Mouse (Mus musculus): ENCODE results near the gene Net1. TPM values are rescaled to one million over a fixed set of nuclear protein-coding genes. Genes with fewer than 3 reads are reported as not detected.

The Net1 gene
- polyA plus RNA-seq (2015; fragmentation: Nextera tagmentation; extraction: Ambion mirVana) = 11.7 and 12.9 TPM in 2 replicates

GRCm38 (mm10) chr13:3917571-3918311 is at the start of gene Net1, which contains the start of gene Tubal3:
Gene Net1 (minus strand): TSS chr13:3918220.
Gene Tubal3 (plus strand): TSS chr13:3918274.
- peak within 1 kb of the TSS; percentile 80 for H3K4me3 ChIP-seq (ENCODE audit: low read length)
- H3K27me3 ChIP-seq (replicated peaks; ENCODE audit: control insufficient read depth, insufficient read depth, low read length) = no peaks in the 10 kb centered on the region
- no peaks in the 10 kb centered on the region for H3K9me3 ChIP-seq (ENCODE audit: control insufficient read depth, low read length)
- under 1% methylated on average over 52 of the region's 52 CpGs for WGBS
- H3K36me3 ChIP-seq (ENCODE audit: control insufficient read depth, insufficient read depth, low read length) = no peaks in the 10 kb centered on the region
- peak within 1 kb of the TSS; percentile 71 for H3K4me2 ChIP-seq (ENCODE audit: low read length)
- peak within 1 kb of the TSS; percentile 55 for H3K27ac ChIP-seq (ENCODE audit: low read depth, low read length)
- H3K4me1 ChIP-seq (ENCODE audit: control insufficient read depth, insufficient read depth, low read depth, low read length) = peaks cover 4% of the 10 kb centered on the region; the same call in 1 of the 2 replicates
- ATAC-seq = peak; percentile 99
- H3K9ac ChIP-seq (ENCODE audit: low read depth, low read length) = peak within 1 kb of the TSS; percentile 79

GRCm38 (mm10) chr13:3951198-3951914 is 33.3 kb upstream of the Net1 start:
- H3K4me1 ChIP-seq (ENCODE audit: control insufficient read depth, insufficient read depth, low read depth, low read length) = no peaks in the 10 kb centered on the region
- no peak overlapping the region for H3K27ac ChIP-seq (ENCODE audit: low read depth, low read length)
- no peak overlapping the region for H3K4me2 ChIP-seq (ENCODE audit: low read length)
- H3K9me3 ChIP-seq (ENCODE audit: control insufficient read depth, low read length) = no peaks in the 10 kb centered on the region
- H3K27me3 ChIP-seq (replicated peaks; ENCODE audit: control insufficient read depth, insufficient read depth, low read length) = no peaks in the 10 kb centered on the region
- H3K4me3 ChIP-seq (ENCODE audit: low read length) = no peak overlapping the region
- H3K36me3 ChIP-seq (ENCODE audit: control insufficient read depth, insufficient read depth, low read length) = no peaks in the 10 kb centered on the region
- 84% methylated on average over 6 of the region's 6 CpGs for WGBS
- no peak for ATAC-seq
- no peak overlapping the region for H3K9ac ChIP-seq (ENCODE audit: low read depth, low read length)

- Histone ChIP-seq H3K4me2 (ENCODE audit: low read length) (no peak overlapping the region), H3K36me3 (ENCODE audit: control insufficient read depth, insufficient read depth, low read length) (no peaks in the 10 kb centered on the region), H3K4me3 (ENCODE audit: low read length) (no peak overlapping the region), H3K9ac (ENCODE audit: low read depth, low read length) (no peak overlapping the region), H3K27ac (ENCODE audit: low read depth, low read length) (no peak overlapping the region), H3K9me3 (ENCODE audit: control insufficient read depth, low read length) (no peaks in the 10 kb centered on the region), H3K27me3 (replicated peaks; ENCODE audit: control insufficient read depth, insufficient read depth, low read length) (no peaks in the 10 kb centered on the region), H3K4me1 (ENCODE audit: control insufficient read depth, insufficient read depth, low read depth, low read length) (no peaks in the 10 kb centered on the region)
- WGBS = 91% methylated on average over 4 of the region's 4 CpGs
- no peak for ATAC-seq
Observed at GRCm38 (mm10) chr13:3949477-3949876, 31.5 kb upstream of the Net1 start.

GRCm38 (mm10) chr13:3947267-3947666 is 29.2 kb upstream of the Net1 start:
- Histone ChIP-seq H3K4me3 (ENCODE audit: low read length) (no peak overlapping the region), H3K36me3 (ENCODE audit: control insufficient read depth, insufficient read depth, low read length) (no peaks in the 10 kb centered on the region), H3K9ac (ENCODE audit: low read depth, low read length) (no peak overlapping the region), H3K27me3 (replicated peaks; ENCODE audit: control insufficient read depth, insufficient read depth, low read length) (no peaks in the 10 kb centered on the region), H3K4me2 (ENCODE audit: low read length) (no peak overlapping the region), H3K27ac (ENCODE audit: low read depth, low read length) (no peak overlapping the region), H3K4me1 (ENCODE audit: control insufficient read depth, insufficient read depth, low read depth, low read length) (no peaks in the 10 kb centered on the region), H3K9me3 (ENCODE audit: control insufficient read depth, low read length) (no peaks in the 10 kb centered on the region)
- no peak for ATAC-seq
- 90% methylated on average over 4 of the region's 4 CpGs for WGBS

- Histone ChIP-seq H3K27ac (ENCODE audit: low read depth, low read length) (no peak within 1 kb of the TSS), H3K27me3 (replicated peaks; ENCODE audit: control insufficient read depth, insufficient read depth, low read length) (no peaks in the 10 kb centered on the region), H3K4me2 (ENCODE audit: low read length) (no peak within 1 kb of the TSS), H3K9me3 (ENCODE audit: control insufficient read depth, low read length) (no peaks in the 10 kb centered on the region), H3K4me1 (ENCODE audit: control insufficient read depth, insufficient read depth, low read depth, low read length) (no peaks in the 10 kb centered on the region), H3K4me3 (ENCODE audit: low read length) (no peak within 1 kb of the TSS), H3K9ac (ENCODE audit: low read depth, low read length) (no peak within 1 kb of the TSS), H3K36me3 (ENCODE audit: control insufficient read depth, insufficient read depth, low read length) (no peaks in the 10 kb centered on the region)
- 60% methylated on average over 2 of the region's 2 CpGs for WGBS
- no peak for ATAC-seq
Observed at GRCm38 (mm10) chr13:3945249-3945648, 27.2 kb upstream of the Net1 start, which contains the start of gene Ucn3. Gene Ucn3 (minus strand): TSS chr13:3945349.

GRCm38 (mm10) chr13:3944699-3945098 is 26.7 kb upstream of the Net1 start:
- H3K27me3 ChIP-seq (replicated peaks; ENCODE audit: control insufficient read depth, insufficient read depth, low read length) = no peaks in the 10 kb centered on the region
- no peak overlapping the region for H3K4me2 ChIP-seq (ENCODE audit: low read length)
- no peaks in the 10 kb centered on the region for H3K9me3 ChIP-seq (ENCODE audit: control insufficient read depth, low read length)
- H3K9ac ChIP-seq (ENCODE audit: low read depth, low read length) = no peak overlapping the region
- no peak overlapping the region for H3K4me3 ChIP-seq (ENCODE audit: low read length)
- H3K4me1 ChIP-seq (ENCODE audit: control insufficient read depth, insufficient read depth, low read depth, low read length) = no peaks in the 10 kb centered on the region
- 80% methylated on average over 7 of the region's 7 CpGs for WGBS
- H3K36me3 ChIP-seq (ENCODE audit: control insufficient read depth, insufficient read depth, low read length) = no peaks in the 10 kb centered on the region
- ATAC-seq = no peak
- H3K27ac ChIP-seq (ENCODE audit: low read depth, low read length) = no peak overlapping the region

- Histone ChIP-seq H3K4me3 (ENCODE audit: low read length) (no peak overlapping the region), H3K27me3 (replicated peaks; ENCODE audit: control insufficient read depth, insufficient read depth, low read length) (no peaks in the 10 kb centered on the region), H3K4me1 (ENCODE audit: control insufficient read depth, insufficient read depth, low read depth, low read length) (no peaks in the 10 kb centered on the region), H3K36me3 (ENCODE audit: control insufficient read depth, insufficient read depth, low read length) (no peaks in the 10 kb centered on the region), H3K27ac (ENCODE audit: low read depth, low read length) (no peak overlapping the region), H3K9me3 (ENCODE audit: control insufficient read depth, low read length) (no peaks in the 10 kb centered on the region), H3K9ac (ENCODE audit: low read depth, low read length) (no peak overlapping the region), H3K4me2 (ENCODE audit: low read length) (no peak overlapping the region)
- WGBS = 98% methylated on average over 6 of the region's 6 CpGs
- no peak for ATAC-seq
Observed at GRCm38 (mm10) chr13:3926046-3926445, 8.0 kb upstream of the Net1 start.

- no peak for ATAC-seq
- H3K4me3 ChIP-seq (ENCODE audit: low read length) = no peak overlapping the region
- WGBS = 91% methylated on average over 6 of the region's 6 CpGs
Observed at GRCm38 (mm10) chr13:3925632-3926031, 7.6 kb upstream of the Net1 start.

GRCm38 (mm10) chr13:3924483-3924882 is 6.5 kb upstream of the Net1 start:
- no peak overlapping the region for H3K9ac ChIP-seq (ENCODE audit: low read depth, low read length)
- H3K27ac ChIP-seq (ENCODE audit: low read depth, low read length) = no peak overlapping the region
- H3K9me3 ChIP-seq (ENCODE audit: control insufficient read depth, low read length) = no peaks in the 10 kb centered on the region
- H3K4me1 ChIP-seq (ENCODE audit: control insufficient read depth, insufficient read depth, low read depth, low read length) = no peaks in the 10 kb centered on the region
- H3K27me3 ChIP-seq (replicated peaks; ENCODE audit: control insufficient read depth, insufficient read depth, low read length) = no peaks in the 10 kb centered on the region
- no peak for ATAC-seq
- 86% methylated on average over 5 of the region's 5 CpGs for WGBS
- H3K4me2 ChIP-seq (ENCODE audit: low read length) = no peak overlapping the region
- no peaks in the 10 kb centered on the region for H3K36me3 ChIP-seq (ENCODE audit: control insufficient read depth, insufficient read depth, low read length)
- no peak overlapping the region for H3K4me3 ChIP-seq (ENCODE audit: low read length)

More at GRCm38 (mm10) chr13:3925632-3926031, 7.6 kb upstream of the Net1 start:
- H3K4me2 ChIP-seq (ENCODE audit: low read length) = no peak overlapping the region
- no peak overlapping the region for H3K27ac ChIP-seq (ENCODE audit: low read depth, low read length)
- no peak overlapping the region for H3K9ac ChIP-seq (ENCODE audit: low read depth, low read length)
- H3K9me3 ChIP-seq (ENCODE audit: control insufficient read depth, low read length) = no peaks in the 10 kb centered on the region
- H3K4me1 ChIP-seq (ENCODE audit: control insufficient read depth, insufficient read depth, low read depth, low read length) = no peaks in the 10 kb centered on the region
- no peaks in the 10 kb centered on the region for H3K27me3 ChIP-seq (replicated peaks; ENCODE audit: control insufficient read depth, insufficient read depth, low read length)
- no peaks in the 10 kb centered on the region for H3K36me3 ChIP-seq (ENCODE audit: control insufficient read depth, insufficient read depth, low read length)
